Mouse (Mus musculus) megakaryocyte, adult 5-6 weeks (primary cell): ENCODE measurements around the gene Krtap4-2. TPM values are rescaled to one million over a fixed set of nuclear protein-coding genes. Genes with fewer than 3 reads are reported as not detected.
"Not testable (repeated sequence)": the region's sequence is repeated elsewhere in the genome, so short reads cannot be mapped to it uniquely, and the experiment has no call there.

ENCODE experiments used
- ATAC-seq: 2 replicates; pipeline ENCODE4 v1.8.0; 2016; ENCODE audit warnings: mild to moderate bottlenecking, inconsistent platforms; ENCODE audit not compliant: poor library complexity, severe bottlenecking
- total RNA-seq, 2 experiments: library from RNA; stranded (forward) in 1 of 2; stranded (reverse) in 1 of 2; fragments of 153-499, 151-499 nt in 1 of 2; fragments of 221-1000, 200-1000 nt in 1 of 2; gene quantifications; 2 replicates each; pipeline versions ENCODE4 v1.2.3 to v1.2.4; 2015 to 2017

Krtap4-2 gene
- total RNA-seq (2015) = not detected in 2 replicates
- total RNA-seq (2017) = not detected in 2 replicates

GRCm38 (mm10) chr11:99634653-99635134, at the start of gene Krtap4-2:
Gene Krtap4-2 (minus strand): TSS chr11:99635084.
- no peak for ATAC-seq

GRCm38 (mm10) chr11:99683481-99683880, 48.6 kb upstream of the Krtap4-2 start:
- ATAC-seq = no peak

DNA sequence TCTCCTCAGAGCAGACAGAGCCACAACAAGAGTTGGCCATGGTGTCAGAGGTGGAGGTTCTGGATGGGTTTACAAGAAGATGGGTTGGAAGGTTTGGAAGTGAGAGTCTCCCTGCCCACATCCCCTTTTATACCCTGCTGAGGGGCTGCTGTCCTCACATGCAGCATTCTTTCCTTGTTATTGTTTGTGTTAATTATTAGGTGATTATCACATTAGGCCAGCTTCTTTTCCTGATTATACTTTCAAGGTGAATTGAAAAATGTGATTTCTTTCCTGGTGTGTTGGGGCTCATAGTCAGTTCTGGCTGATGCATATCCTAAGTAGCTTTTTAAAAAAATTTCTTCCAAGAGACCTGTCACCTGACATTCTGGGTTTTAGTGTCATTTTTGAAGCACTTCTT, 31.0 kb upstream of the Krtap4-2 start, which contains the start of gene Krtap4-6:
Krtap4-6 (minus strand) TSS at position 101 of the 400 bp plus-strand sequence.
- ATAC-seq = no peak

- ATAC-seq = no peak
These were observed 27.9 kb upstream of the Krtap4-2 start for GRCm38 (mm10) chr11:99662802-99663201.

DNA sequence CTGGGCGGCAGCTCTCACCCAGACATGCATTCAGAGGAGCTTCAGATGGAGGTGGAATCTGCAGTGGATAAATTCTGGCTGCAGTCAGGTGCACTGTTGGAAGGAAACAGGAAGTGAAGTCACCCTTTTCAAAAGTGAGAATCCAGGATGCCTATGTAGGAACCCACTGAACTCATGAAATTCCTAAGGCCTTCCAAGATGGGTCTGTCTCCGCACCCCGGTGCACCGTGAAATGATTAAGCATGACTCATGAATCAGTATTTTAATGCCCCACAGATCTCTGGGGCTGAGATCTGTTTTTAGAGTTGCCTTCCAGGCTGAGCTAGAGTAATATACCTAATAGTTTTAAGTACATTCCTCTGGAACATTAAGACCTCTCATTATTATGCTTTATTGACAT, 24.4 kb upstream of the Krtap4-2 start:
- ATAC-seq = no peak

DNA sequence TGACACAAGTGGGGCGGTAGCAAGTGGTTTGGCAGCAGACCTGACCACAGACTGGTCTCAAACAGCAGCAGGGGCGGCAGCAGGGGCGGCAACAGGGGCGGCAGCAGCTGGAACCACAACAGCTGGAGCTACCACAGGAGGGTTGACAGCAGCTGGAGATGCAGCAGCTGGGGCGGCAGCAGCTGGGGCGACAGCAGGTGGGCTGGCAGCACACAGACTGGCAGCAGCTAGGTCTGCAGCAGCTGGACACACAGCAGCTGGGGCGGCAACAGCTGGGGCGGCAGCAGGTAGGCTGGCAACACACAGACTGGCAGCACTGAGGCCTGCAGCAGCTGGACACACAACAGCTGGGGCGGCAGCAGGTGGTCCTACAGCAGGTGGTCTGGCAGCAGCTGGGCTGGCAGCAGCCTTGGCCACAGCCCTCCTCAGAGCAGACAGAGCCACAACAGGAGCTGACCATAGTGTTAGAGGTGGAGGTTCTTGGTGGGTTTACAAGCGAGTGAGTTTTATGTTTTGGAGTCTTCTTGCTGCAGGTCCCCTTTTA, 23.7 kb upstream of the Krtap4-2 start, which contains the start of gene Gm11563:
Gm11563 (minus strand) TSS at position 494 of the 544 bp plus-strand sequence.
- not testable (repeated sequence) for ATAC-seq

- ATAC-seq = no peak
These were observed 22.2 kb upstream of the Krtap4-2 start for GRCm38 (mm10) chr11:99657051-99657450.

- ATAC-seq = no peak
These were observed 15.3 kb upstream of the Krtap4-2 start, which contains the start of gene Gm11555 for GRCm38 (mm10) chr11:99650136-99650535. Gene Gm11555 (minus strand): TSS chr11:99650236.

GRCm38 (mm10) chr11:99646444-99646843, 11.6 kb upstream of the Krtap4-2 start:
- ATAC-seq = no peak

GRCm38 (mm10) chr11:99644351-99644750, 9.5 kb upstream of the Krtap4-2 start:
- ATAC-seq = no peak

DNA sequence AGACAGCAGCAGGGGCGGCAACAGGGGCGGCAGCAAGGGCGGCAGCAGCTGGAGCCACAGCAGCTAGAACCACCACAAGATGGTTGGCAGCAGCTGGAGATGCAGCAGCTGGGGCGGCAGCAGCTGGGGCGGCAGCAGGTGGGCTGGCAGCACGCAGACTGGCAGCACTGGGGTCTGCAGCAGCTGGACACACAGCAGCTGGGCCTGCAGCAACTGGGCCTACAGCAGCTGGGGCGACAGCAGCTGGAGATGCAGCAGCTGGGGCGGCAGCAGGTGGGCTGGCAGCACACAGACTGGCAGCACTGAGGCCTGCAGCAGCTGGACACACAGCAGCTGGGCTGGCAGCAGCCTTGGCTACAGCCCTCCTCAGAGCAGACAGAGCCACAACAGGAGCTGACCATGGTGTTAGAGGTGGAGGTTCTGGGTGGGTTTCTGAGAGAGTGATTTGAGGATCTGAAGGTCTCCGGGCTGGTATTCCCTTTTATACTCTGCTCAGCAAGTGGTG, 8.8 kb upstream of the Krtap4-2 start, which contains the start of gene Krtap4-7:
Krtap4-7 (minus strand) TSS at position 455 of the 505 bp plus-strand sequence.
- not testable (repeated sequence) for ATAC-seq

GRCm38 (mm10) chr11:99640926-99641325, 6.0 kb upstream of the Krtap4-2 start:
- no peak for ATAC-seq

DNA sequence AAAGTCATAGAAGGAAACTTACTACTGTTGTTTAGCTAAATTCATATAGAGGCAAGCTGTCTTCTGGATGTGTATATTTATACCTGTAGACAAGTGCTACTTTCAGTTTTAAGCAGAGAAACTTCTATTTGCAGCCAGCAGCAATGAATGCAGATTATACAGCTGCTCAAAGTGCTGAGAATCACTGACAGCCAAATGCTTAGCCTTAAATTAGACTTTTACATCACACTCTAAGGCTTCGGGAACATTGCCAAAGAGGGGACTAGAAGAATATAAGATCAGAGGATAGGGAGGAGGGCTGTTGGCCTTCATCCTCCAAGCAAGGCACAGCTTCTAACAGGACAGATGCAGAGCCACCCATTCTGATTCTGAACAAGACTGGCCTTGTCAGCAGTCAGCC, 2.2 kb upstream of the Krtap4-2 start:
- no peak for ATAC-seq

DNA sequence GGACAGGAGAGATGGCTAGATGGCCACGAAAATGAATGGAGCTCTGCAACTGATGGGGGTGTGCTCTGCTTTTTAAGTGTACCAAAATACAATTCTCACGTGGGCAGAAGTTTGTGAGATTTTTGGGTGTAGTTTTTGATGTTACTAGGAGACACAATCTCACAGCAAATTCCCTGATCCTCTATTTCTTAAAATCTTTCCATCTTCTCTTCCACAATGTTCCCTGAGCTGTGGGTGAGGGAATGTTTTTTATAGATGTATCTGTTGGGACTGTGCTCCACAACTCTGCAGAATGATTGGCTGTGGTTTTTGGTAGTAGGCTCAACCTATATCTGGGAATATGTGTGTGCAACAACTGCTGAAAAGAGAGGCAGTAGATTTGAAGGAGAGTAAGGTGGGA, 1.6 kb downstream of the Krtap4-2 start:
- ATAC-seq = no peak

DNA sequence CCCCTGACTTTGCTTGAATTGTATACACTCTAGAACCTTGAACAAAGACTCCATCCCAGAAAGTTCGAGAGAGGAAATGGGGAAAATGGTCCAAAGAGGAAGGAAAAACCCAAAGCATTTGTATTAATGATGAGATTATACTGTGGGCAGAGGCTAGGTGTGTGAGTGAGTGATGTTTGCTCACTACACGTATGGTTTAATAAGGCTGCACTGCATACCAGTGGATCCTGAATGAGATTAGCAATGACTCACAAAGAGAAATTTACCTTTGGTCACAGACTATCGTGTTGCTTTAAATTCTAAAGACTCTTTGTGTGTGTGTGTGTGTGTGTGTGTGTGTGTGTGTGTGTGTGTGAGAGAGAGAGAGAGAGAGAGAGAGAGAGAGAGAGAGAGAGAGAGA, 4.0 kb downstream of the Krtap4-2 start:
- no peak for ATAC-seq

- no peak for ATAC-seq
These were observed 6.7 kb downstream of the Krtap4-2 start, which contains the start of gene Krtap4-1 for GRCm38 (mm10) chr11:99628138-99628537. Gene Krtap4-1 (minus strand): TSS chr11:99628238.

GRCm38 (mm10) chr11:99620335-99620734, 14.5 kb downstream of the Krtap4-2 start, which contains the start of gene Gm11562:
Gene Gm11562 (minus strand): TSS chr11:99620435.
- ATAC-seq = no peak

DNA sequence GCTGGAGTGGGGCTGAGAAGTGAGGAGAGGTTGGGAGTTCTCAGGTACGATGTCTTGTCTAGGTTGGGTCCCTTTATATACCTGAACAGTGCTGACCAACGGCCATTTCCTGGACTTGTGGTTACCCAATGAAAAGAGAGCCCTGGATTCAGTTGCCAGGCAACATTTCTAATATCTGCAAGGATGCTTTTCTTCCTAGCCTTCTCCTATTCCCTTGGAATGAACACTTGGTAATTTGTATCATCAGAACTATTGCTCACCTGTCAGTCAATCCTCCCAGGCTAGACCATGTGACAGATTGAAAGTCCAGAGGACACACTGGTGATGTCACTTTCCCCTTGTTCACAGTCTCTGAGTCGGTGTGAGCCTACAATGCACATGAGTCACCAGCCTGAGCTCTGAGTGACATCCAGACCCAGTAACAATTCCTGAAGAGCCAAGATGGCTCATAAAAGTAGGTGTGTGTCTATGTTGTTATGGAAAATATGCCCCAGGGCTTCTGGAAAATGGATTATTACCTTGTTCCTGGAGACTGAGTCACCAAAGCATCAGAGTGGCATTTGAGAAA, 20.0 kb downstream of the Krtap4-2 start, which contains the start of gene Krtap2-4:
Krtap2-4 (minus strand) TSS at position 51 of the 568 bp plus-strand sequence.
- ATAC-seq = no peak

DNA sequence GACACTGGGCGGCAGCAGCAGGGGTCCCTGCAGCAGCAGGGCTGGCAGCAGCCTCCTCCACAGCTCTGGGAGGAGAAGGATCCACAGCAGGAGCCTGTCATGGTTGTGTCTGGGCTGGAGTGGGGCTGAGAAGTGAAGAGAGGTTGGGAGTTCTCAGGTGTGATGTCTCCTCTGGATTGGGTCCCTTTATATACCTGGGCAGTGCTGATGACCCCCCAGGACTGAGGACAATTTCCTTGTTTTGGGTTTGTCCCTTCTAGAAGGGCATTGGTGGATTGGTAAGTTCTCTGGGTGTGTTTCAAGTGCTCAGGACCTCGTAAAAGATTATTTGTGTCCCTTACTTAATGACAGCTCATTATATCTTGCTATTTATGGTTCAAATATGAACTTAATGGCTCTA, 24.8 kb downstream of the Krtap4-2 start, which contains the start of gene Gm11937:
Gm11937 (minus strand) TSS at position 101 of the 400 bp plus-strand sequence.
- ATAC-seq = not testable (repeated sequence)

DNA sequence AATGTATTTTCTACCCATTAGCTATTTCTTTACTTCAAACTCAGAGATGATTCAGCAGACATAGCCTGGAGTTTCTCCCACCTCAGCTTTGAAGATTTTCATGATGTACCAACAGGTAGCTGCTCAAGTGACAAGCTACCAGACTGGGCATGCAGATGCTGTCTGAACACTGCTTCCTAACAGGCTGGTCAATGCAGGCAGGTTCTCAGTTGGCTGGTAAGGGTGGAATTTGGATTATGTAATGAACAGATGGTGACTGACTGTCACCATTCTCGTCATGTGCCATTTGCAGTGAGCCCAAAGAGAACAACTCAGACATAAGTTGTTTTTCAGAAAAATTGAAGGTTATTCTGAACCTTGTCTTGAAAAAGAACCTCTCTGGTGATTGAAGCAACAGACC, 25.8 kb downstream of the Krtap4-2 start:
- ATAC-seq = no peak

- ATAC-seq = not testable (repeated sequence)
These were observed 31.7 kb downstream of the Krtap4-2 start, which contains the start of gene Gm11938 for GRCm38 (mm10) chr11:99603208-99603607. Gene Gm11938 (minus strand): TSS chr11:99603308.

DNA sequence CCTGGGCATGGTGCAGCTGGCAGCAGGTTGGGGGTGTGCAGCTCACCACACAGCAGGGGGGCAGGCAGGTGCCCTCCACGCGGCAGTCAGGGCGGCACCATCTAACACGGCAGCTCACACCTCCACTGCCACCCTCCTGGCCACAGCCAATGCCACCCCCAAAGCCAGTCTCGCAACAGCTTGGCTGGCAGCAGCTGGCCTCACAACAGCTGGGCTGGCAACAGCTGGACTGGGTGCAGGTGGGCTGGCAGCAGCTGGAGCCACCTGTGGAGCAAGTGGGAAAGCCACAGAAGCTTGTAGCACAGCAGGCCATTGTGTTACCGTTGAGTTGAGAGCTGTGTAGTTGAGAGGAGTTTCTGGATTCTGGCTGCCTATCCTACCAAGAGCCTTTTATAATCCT, 37.1 kb downstream of the Krtap4-2 start, which contains the start of gene Krtap9-3:
Krtap9-3 (minus strand) TSS at position 364 of the 400 bp plus-strand sequence.
- not testable (repeated sequence) for ATAC-seq
